Mouse (Mus musculus) heart, embryonic 12.5 days (tissue): Measurements from ENCODE around the gene Serpina9. TPM values are rescaled to one million over a fixed set of nuclear protein-coding genes. Genes with fewer than 3 reads are reported as not detected.

Source experiments
- ATAC-seq: fragments of 200-750 bp; cut with Nextera tagmentation; 2 replicates; pipeline ENCODE4 v1.8.0; 2017; ENCODE audit warnings: moderate TSS enrichment, moderate library complexity; ENCODE audit not compliant: insufficient number of reproducible peaks, low FRiP score
- H3K27ac ChIP-seq: fragments of 300-500 bp; sonication (generic); 2 replicates; pipeline ENCODE4 v1.5.1; 2016; ENCODE audit warnings: mild to moderate bottlenecking, moderate library complexity; ENCODE audit not compliant: poor library complexity, severe bottlenecking
- H3K27me3 ChIP-seq: fragments of 300-500 bp; sonication (generic); replicated peaks from 2 replicates; pipeline ENCODE4 v1.6.1; 2016; ENCODE audit warnings: mild to moderate bottlenecking, moderate library complexity
- H3K36me3 ChIP-seq: fragments of 300-500 bp; sonication (generic); 2 replicates; pipeline ENCODE4 v1.6.1; 2016; ENCODE audit warnings: mild to moderate bottlenecking, moderate library complexity
- H3K4me1 ChIP-seq: fragments of 300-500 bp; sonication (generic); replicated peaks from 2 replicates; pipeline ENCODE4 v1.6.1; 2016; ENCODE audit warnings: mild to moderate bottlenecking
- H3K4me2 ChIP-seq: fragments of 300-500 bp; sonication (generic); 2 replicates; pipeline ENCODE4 v1.6.1; 2016; ENCODE audit warnings: mild to moderate bottlenecking, moderate library complexity
- H3K4me3 ChIP-seq: fragments of 300-500 bp; sonication (generic); 2 replicates; pipeline ENCODE4 v1.5.1; 2016; ENCODE audit warnings: mild to moderate bottlenecking
- H3K9ac ChIP-seq: fragments of 300-500 bp; sonication (generic); 2 replicates; pipeline ENCODE4 v1.6.1; 2016; ENCODE audit warnings: mild to moderate bottlenecking, moderate library complexity
- H3K9me3 ChIP-seq: fragments of 300-500 bp; sonication (generic); replicated peaks from 2 replicates; pipeline ENCODE4 v1.6.1; 2016; ENCODE audit warnings: mild to moderate bottlenecking, moderate library complexity
- WGBS: fragments of 180-500 bp; shearing (Covaris S2); methylation state at CpG from one replicate; pipeline ENCODE4 v1.1.7; 2016; 5-methylcytosine and 5-hydroxymethylcytosine counted together
- polyA plus RNA-seq: library from polyadenylated mRNA; unstranded; fragments of >200 nt; fragmentation: Nextera tagmentation; extraction: Ambion mirVana; gene quantifications from 2 replicates; pipeline ENCODE4 v1.2.1, GENCODE M21; 2016

Serpina9 gene
- polyA plus RNA-seq, result 0.17 and 0.28 TPM in 2 replicates

GRCm38 (mm10) chr12:104013620-104014019, at the start of gene Serpina9:
Serpina9 (minus strand) TSS chr12:104013755.
- 79% methylated on average over 6 of the region's 6 CpGs for WGBS
- Histone ChIP-seq H3K27ac (no peak within 1 kb of the TSS), H3K9me3 (0 out of 2 replicates have a peak, but pooled peaks cover 5% of the 10 kb centered on the region), H3K9ac (no peak within 1 kb of the TSS), H3K36me3 (no peaks in the 10 kb centered on the region), H3K4me3 (no peak within 1 kb of the TSS), H3K27me3 (peaks cover 28% of the 10 kb centered on the region), H3K4me2 (no peak within 1 kb of the TSS), H3K4me1 (peaks cover 3% of the 10 kb centered on the region; the same call in 1 of the 2 replicates)
- no peak for ATAC-seq

- Histone ChIP-seq H3K4me3 (no peak overlapping the region), H3K27me3 (peaks cover 49% of the 10 kb centered on the region), H3K4me2 (no peak overlapping the region), H3K9me3 (no peaks in the 10 kb centered on the region), H3K9ac (no peak overlapping the region), H3K4me1 (peaks cover 9% of the 10 kb centered on the region), H3K27ac (no peak overlapping the region), H3K36me3 (no peaks in the 10 kb centered on the region)
- WGBS, result 41% methylated on average over 2 of the region's 2 CpGs
- no peak for ATAC-seq
These were observed 48.3 kb upstream of the Serpina9 start for GRCm38 (mm10) chr12:104061862-104062261.

GRCm38 (mm10) chr12:104060126-104060525, 46.6 kb upstream of the Serpina9 start:
- ATAC-seq, result no peak
- no peak overlapping the region for H3K4me3 ChIP-seq
- no peaks in the 10 kb centered on the region for H3K9me3 ChIP-seq
- no peak overlapping the region for H3K27ac ChIP-seq
- WGBS, result 55% methylated on average over 6 of the region's 6 CpGs
- no peaks in the 10 kb centered on the region for H3K36me3 ChIP-seq
- H3K9ac ChIP-seq, result no peak overlapping the region
- H3K27me3 ChIP-seq, result peaks cover 54% of the 10 kb centered on the region
- peaks cover 15% of the 10 kb centered on the region for H3K4me1 ChIP-seq
- no peak overlapping the region for H3K4me2 ChIP-seq

GRCm38 (mm10) chr12:104057531-104057930, 44.0 kb upstream of the Serpina9 start:
- WGBS, result 73% methylated on average over 7 of the region's 7 CpGs
- H3K36me3 ChIP-seq, result no peaks in the 10 kb centered on the region
- no peak overlapping the region for H3K9ac ChIP-seq
- 0 out of 2 replicates have a peak, but pooled peaks have one; percentile 12 for ATAC-seq
- H3K4me3 ChIP-seq, result no peak overlapping the region
- no peak overlapping the region for H3K4me2 ChIP-seq
- H3K27me3 ChIP-seq, result peaks cover 42% of the 10 kb centered on the region
- no peaks in the 10 kb centered on the region for H3K9me3 ChIP-seq
- H3K27ac ChIP-seq, result peak overlapping the region; percentile 58; the same call in 1 of the 2 replicates
- H3K4me1 ChIP-seq, result peaks cover 20% of the 10 kb centered on the region

- no peak overlapping the region for H3K9ac ChIP-seq
- peak overlapping the region; percentile 58; the same call in 1 of the 2 replicates for H3K27ac ChIP-seq
- peaks cover 20% of the 10 kb centered on the region for H3K4me1 ChIP-seq
- peaks cover 42% of the 10 kb centered on the region for H3K27me3 ChIP-seq
- H3K36me3 ChIP-seq, result no peaks in the 10 kb centered on the region
- WGBS, result 14% methylated on average over 4 of the region's 4 CpGs
- peak; percentile 52 for ATAC-seq
- no peaks in the 10 kb centered on the region for H3K9me3 ChIP-seq
- H3K4me3 ChIP-seq, result no peak overlapping the region
- H3K4me2 ChIP-seq, result no peak overlapping the region
These were observed 43.5 kb upstream of the Serpina9 start for GRCm38 (mm10) chr12:104057050-104057449.

DNA sequence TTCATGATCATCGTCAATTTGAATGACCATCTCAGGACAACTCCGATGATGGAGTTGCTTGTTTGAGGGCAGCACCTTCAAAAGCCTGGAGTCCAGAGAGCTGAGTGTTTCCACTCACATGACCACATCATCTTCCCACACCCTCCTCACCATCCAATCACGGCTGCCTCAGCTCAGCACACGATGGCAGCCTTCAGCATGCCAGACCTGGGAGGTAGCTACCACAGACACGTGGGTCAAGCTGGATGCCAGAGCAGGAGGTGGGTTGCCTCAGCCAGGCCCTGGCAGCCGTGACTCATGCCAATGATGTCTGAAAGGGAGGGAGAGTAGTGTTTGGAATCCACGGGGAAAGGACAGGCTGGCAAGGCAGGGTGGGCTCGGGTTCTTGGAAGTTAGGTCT, 42.2 kb upstream of the Serpina9 start:
- H3K4me1 ChIP-seq, result peaks cover 20% of the 10 kb centered on the region
- H3K27ac ChIP-seq, result no peak overlapping the region
- ATAC-seq, result no peak
- no peaks in the 10 kb centered on the region for H3K9me3 ChIP-seq
- no peak overlapping the region for H3K9ac ChIP-seq
- H3K4me3 ChIP-seq, result no peak overlapping the region
- WGBS, result 76% methylated on average over 8 of the region's 8 CpGs
- peaks cover 29% of the 10 kb centered on the region for H3K27me3 ChIP-seq
- H3K4me2 ChIP-seq, result no peak overlapping the region
- no peaks in the 10 kb centered on the region for H3K36me3 ChIP-seq

- Histone ChIP-seq H3K4me3 (no peak overlapping the region), H3K9me3 (no peaks in the 10 kb centered on the region), H3K4me2 (no peak overlapping the region), H3K27ac (no peak overlapping the region), H3K4me1 (peaks cover 20% of the 10 kb centered on the region), H3K9ac (no peak overlapping the region), H3K36me3 (no peaks in the 10 kb centered on the region), H3K27me3 (peaks cover 17% of the 10 kb centered on the region; the same call in 1 of the 2 replicates)
- ATAC-seq, result no peak
- 50% methylated on average over 1 of the region's 1 CpGs for WGBS
These were observed 40.4 kb upstream of the Serpina9 start for GRCm38 (mm10) chr12:104053995-104054394.

DNA sequence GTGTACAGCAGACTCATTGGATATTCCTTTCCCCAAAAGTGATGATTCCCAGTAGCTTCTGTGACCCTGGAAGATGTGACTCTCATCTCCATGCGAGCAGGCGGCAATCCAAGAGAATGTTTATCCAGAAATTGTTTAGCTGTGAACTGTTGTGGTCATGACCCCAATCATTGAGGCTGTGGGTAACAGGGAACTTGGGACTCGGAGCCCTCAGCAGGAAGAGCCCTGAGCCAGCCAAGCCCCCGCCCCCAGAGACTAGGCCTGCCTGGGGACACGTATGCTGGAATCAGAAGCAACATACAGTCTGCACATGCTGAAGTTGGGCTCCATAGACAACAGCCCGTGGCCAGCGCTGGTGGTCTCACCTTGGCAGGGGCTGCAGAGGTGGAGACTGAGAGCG, 32.2 kb upstream of the Serpina9 start:
- Histone ChIP-seq H3K9me3 (no peaks in the 10 kb centered on the region), H3K4me1 (no peaks in the 10 kb centered on the region), H3K9ac (no peak overlapping the region), H3K36me3 (no peaks in the 10 kb centered on the region), H3K4me3 (no peak overlapping the region), H3K27ac (no peak overlapping the region), H3K27me3 (no peaks in the 10 kb centered on the region), H3K4me2 (no peak overlapping the region)
- 77% methylated on average over 8 of the region's 8 CpGs for WGBS
- ATAC-seq, result no peak

DNA sequence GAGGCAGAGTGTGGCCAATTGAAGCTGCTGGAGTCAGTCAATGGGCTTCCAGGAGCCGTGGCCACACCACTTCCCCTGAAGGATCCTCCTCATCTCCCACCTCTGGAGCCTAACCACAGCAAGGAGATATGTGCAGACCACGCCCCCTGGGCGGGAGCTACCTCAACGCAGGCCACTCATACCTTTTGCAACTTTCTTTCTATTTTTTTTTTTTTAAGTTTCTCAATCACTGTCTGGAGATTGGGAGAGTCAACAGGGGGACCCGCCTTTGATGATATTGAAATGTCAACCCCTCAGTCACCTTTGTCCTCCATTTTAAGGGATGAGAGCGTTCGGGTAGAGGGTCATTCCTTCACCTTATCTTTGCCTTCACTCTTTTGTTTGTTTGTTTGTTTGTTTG, 30.8 kb upstream of the Serpina9 start, which contains the start of gene Serpina12:
Serpina12 (minus strand) TSS at position 101 of the 400 bp plus-strand sequence.
- H3K27ac ChIP-seq, result no peak within 1 kb of the TSS
- H3K9ac ChIP-seq, result no peak within 1 kb of the TSS
- no peak within 1 kb of the TSS for H3K4me2 ChIP-seq
- no peaks in the 10 kb centered on the region for H3K9me3 ChIP-seq
- no peak within 1 kb of the TSS for H3K4me3 ChIP-seq
- no peaks in the 10 kb centered on the region for H3K27me3 ChIP-seq
- H3K4me1 ChIP-seq, result no peaks in the 10 kb centered on the region
- ATAC-seq, result no peak
- WGBS, result 77% methylated on average over 7 of the region's 7 CpGs
- no peaks in the 10 kb centered on the region for H3K36me3 ChIP-seq

DNA sequence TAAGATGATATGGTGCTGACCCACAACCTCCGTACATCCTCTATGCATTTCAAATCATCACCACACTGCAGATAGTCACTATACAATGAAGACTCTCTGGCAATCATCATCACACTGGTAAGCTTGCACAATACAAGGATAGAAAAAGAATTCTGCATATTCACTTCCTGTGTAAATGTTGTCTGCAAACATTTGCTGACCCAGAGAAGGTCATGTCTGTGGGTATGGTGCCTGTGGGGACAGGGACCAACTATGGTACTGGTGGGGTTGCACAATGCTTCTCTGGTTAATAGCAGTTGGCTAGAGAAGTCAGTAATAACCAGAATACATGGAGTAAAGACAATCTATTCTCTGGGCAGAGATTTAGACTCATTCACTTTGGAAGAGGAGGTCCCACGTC, 29.2 kb upstream of the Serpina9 start:
- no peaks in the 10 kb centered on the region for H3K9me3 ChIP-seq
- WGBS, result 76% methylated on average over 2 of the region's 2 CpGs
- no peak for ATAC-seq

DNA sequence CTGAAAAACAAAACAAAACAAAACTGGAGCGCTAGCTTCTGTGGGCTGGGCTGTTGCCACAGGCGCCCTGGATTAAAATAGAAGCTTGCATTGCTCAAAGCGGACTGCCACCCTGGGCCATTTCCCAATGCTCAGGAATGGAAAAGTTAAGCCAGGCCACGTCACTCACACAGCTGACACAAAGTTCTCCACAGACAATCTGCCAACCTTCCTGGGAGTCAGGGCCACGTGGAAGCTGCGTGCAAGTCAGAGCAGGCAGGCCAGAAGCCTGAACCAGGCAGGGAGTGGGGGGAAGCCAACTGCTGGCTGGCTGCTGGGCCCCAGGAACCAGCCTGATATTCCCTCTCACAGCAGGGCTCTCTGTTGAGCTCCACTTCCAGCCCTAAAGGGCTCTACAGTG, 27.8 kb upstream of the Serpina9 start:
- no peak overlapping the region for H3K9ac ChIP-seq
- no peaks in the 10 kb centered on the region for H3K4me1 ChIP-seq
- 49% methylated on average over 6 of the region's 6 CpGs for WGBS
- no peak; the same call in 1 of the 2 replicates for ATAC-seq
- no peaks in the 10 kb centered on the region for H3K9me3 ChIP-seq
- H3K4me3 ChIP-seq, result no peak overlapping the region
- H3K4me2 ChIP-seq, result no peak overlapping the region
- no peaks in the 10 kb centered on the region for H3K27me3 ChIP-seq
- H3K27ac ChIP-seq, result no peak overlapping the region; the same call in 1 of the 2 replicates
- no peaks in the 10 kb centered on the region for H3K36me3 ChIP-seq

More for the DNA sequence above, 29.2 kb upstream of the Serpina9 start:
- Histone ChIP-seq H3K4me2 (no peak overlapping the region), H3K4me3 (no peak overlapping the region), H3K36me3 (no peaks in the 10 kb centered on the region), H3K27ac (no peak overlapping the region), H3K4me1 (no peaks in the 10 kb centered on the region), H3K9ac (no peak overlapping the region), H3K27me3 (no peaks in the 10 kb centered on the region)

- 82% methylated on average over 7 of the region's 7 CpGs for WGBS
- no peak for ATAC-seq
These were observed 24.6 kb upstream of the Serpina9 start for GRCm38 (mm10) chr12:104038181-104038580.

More at GRCm38 (mm10) chr12:104038181-104038580, 24.6 kb upstream of the Serpina9 start:
- Histone ChIP-seq H3K4me3 (no peak overlapping the region), H3K9me3 (no peaks in the 10 kb centered on the region), H3K4me2 (no peak overlapping the region), H3K27ac (no peak overlapping the region), H3K27me3 (peaks cover 5% of the 10 kb centered on the region; the same call in 1 of the 2 replicates), H3K9ac (no peak overlapping the region), H3K36me3 (no peaks in the 10 kb centered on the region), H3K4me1 (no peaks in the 10 kb centered on the region)
